Mouse (Mus musculus) thymus, adult 2 months (tissue): ENCODE measurements around the gene Gadl1.

ENCODE experiments used
- CTCF ChIP-seq: fragments of 200-500 bp; IDR thresholded peaks from 2 replicates; pipeline ENCODE4 v1.5.1; 2012; ENCODE audit warnings: mild to moderate bottlenecking, control low read depth, low read length, moderate library complexity, borderline replicate concordance; ENCODE audit not compliant: control insufficient read depth, poor library complexity, insufficient read depth; ENCODE audit errors: extremely low read depth
- POLR2A ChIP-seq: fragments of 200-500 bp; IDR thresholded peaks from 2 replicates; pipeline ENCODE4 v1.6.1; 2012; ENCODE audit warnings: mild to moderate bottlenecking, low read length, control low read depth, moderate library complexity; ENCODE audit not compliant: control insufficient read depth, poor library complexity, insufficient read depth; ENCODE audit errors: extremely low read depth

- peak; percentile 39; the same call in 1 of the 2 replicates for TF ChIP-seq CTCF
- no peak for TF ChIP-seq POLR2A
Observed at GRCm38 (mm10) chr9:116041787-116042186, 132.5 kb downstream of the Gadl1 start.
